Mouse (Mus musculus) heart, postnatal 10 days (tissue): ENCODE measurements at regions not wholly inside any gene's neighbourhood (a gene's known extent, or its start where the extent isn't known, plus 50 kb on each side); places are given as distances from the start of the nearest gene placed in this dataset.

Experiments used
- microRNA-seq, 2 experiments: library from miRNA; unstranded; fragments of <30 nt; microRNA quantifications; one replicate each; pipeline ENCODE4 v1.2.0; 2022

Small RNA genes in the stretch of these regions (microRNA-seq; reads per million reads assigned to microRNA genes)
- 0 reads per million in 2 experiments for gene Gm44301
